Mouse (Mus musculus) MEL (cell line): ENCODE measurements around the gene Ptprj. TPM values are rescaled to one million over a fixed set of nuclear protein-coding genes. Genes with fewer than 3 reads are reported as not detected.

Experiments used
- DNase-seq: peaks from one replicate; pipeline ENCODE4 v3.0.0; 2011; ENCODE audit warnings: low read depth, low spot score
- H3K27ac ChIP-seq: 2 replicates; pipeline ENCODE4 v1.5.1; 2012; ENCODE audit warnings: low read depth, mild to moderate bottlenecking, control low read depth, low read length, moderate library complexity; ENCODE audit not compliant: control insufficient read depth
- H3K27me3 ChIP-seq, 2 experiments: fragments of 150-350 bp in 1 of 2; sonication (generic) in 1 of 2; 2 replicates each; pipeline ENCODE4 v1.6.1; 2012; ENCODE audit warnings: low read length in 2 of 2, mild to moderate bottlenecking in 2 of 2, improper control_type of control experiment in 1 of 2, moderate library complexity in 1 of 2; ENCODE audit not compliant: insufficient read depth in 2 of 2, control insufficient read depth in 1 of 2
- H3K36me3 ChIP-seq, 2 experiments: 2 replicates each; pipeline ENCODE4 v1.6.1; 2012 to 2014; ENCODE audit warnings: low read length in 2 of 2, improper control_type of control experiment in 1 of 2, inconsistent platforms in 1 of 2, mild to moderate bottlenecking in 1 of 2; ENCODE audit not compliant: insufficient read depth in 2 of 2, control insufficient read depth in 1 of 2
- H3K4me1 ChIP-seq, 2 experiments: fragments of 150-350 bp in 1 of 2; sonication (generic) in 1 of 2; 2 replicates each; pipeline ENCODE4 v1.6.1; 2012; ENCODE audit warnings: low read length in 2 of 2, improper control_type of control experiment in 1 of 2, mild to moderate bottlenecking in 1 of 2; ENCODE audit not compliant: insufficient read depth in 2 of 2, control insufficient read depth in 1 of 2
- H3K4me3 ChIP-seq, 2 experiments: fragments of 150-350 bp in 1 of 2; sonication (generic) in 1 of 2; 2 replicates each; pipeline ENCODE4 v1.5.1; 2012; ENCODE audit warnings: low read depth in 2 of 2, low read length in 2 of 2, mild to moderate bottlenecking in 2 of 2, moderate library complexity in 2 of 2, control low read depth in 1 of 2, improper control_type of control experiment in 1 of 2; ENCODE audit not compliant: control insufficient read depth in 1 of 2, insufficient read depth in 1 of 2
- H3K79me2 ChIP-seq: 2 replicates; pipeline ENCODE4 v1.6.1; 2012; ENCODE audit warnings: mild to moderate bottlenecking, low read length, moderate library complexity; ENCODE audit not compliant: control insufficient read depth, poor library complexity, insufficient read depth
- H3K9ac ChIP-seq: 2 replicates; pipeline ENCODE4 v1.6.1; 2012; ENCODE audit warnings: low read depth, mild to moderate bottlenecking, control low read depth, low read length, moderate library complexity; ENCODE audit not compliant: control insufficient read depth, poor library complexity, severe bottlenecking
- H3K9me3 ChIP-seq: fragments of 150-350 bp; sonication (generic); replicated peaks from 2 replicates; pipeline ENCODE4 v1.6.1; 2012; ENCODE audit warnings: mild to moderate bottlenecking, low read length, improper control_type of control experiment, moderate library complexity; ENCODE audit not compliant: insufficient read depth
- BHLHE40 ChIP-seq: IDR thresholded peaks from 2 replicates; pipeline ENCODE4 v1.6.1; 2012; ENCODE audit warnings: low read depth, mild to moderate bottlenecking, inconsistent platforms, low read length, improper control_type of control experiment, borderline replicate concordance
- EP300 ChIP-seq, 2 experiments: IDR thresholded peaks; 2 replicates each; pipeline ENCODE4 v1.6.1; 2011; ENCODE audit warnings: improper control_type of control experiment in 2 of 2, low read length in 2 of 2, low read depth in 1 of 2, mild to moderate bottlenecking in 1 of 2
- HCFC1 ChIP-seq: IDR thresholded peaks from 2 replicates; pipeline ENCODE4 v1.6.1; 2012; ENCODE audit warnings: low read depth, mild to moderate bottlenecking, inconsistent platforms, low read length, improper control_type of control experiment, moderate library complexity
- JUND ChIP-seq: IDR thresholded peaks from 2 replicates; pipeline ENCODE4 v1.6.1; 2011; ENCODE audit warnings: low read depth, mild to moderate bottlenecking, improper control_type of control experiment, low read length
- KAT2A ChIP-seq: conservative IDR thresholded peaks from 2 replicates; pipeline ENCODE4 v1.6.1; 2012; ENCODE audit warnings: low read depth, low read length, improper control_type of control experiment, inconsistent platforms
- MAZ ChIP-seq: IDR thresholded peaks from 2 replicates; pipeline ENCODE4 v1.6.1; 2012; ENCODE audit warnings: low read depth, mild to moderate bottlenecking, inconsistent platforms, low read length, improper control_type of control experiment
- MXI1 ChIP-seq: IDR thresholded peaks from 2 replicates; pipeline ENCODE4 v1.6.1; 2011; ENCODE audit warnings: mild to moderate bottlenecking, low read depth, low read length, improper control_type of control experiment
- MYB ChIP-seq: IDR thresholded peaks from 2 replicates; pipeline ENCODE4 v1.6.1; 2011; ENCODE audit warnings: mild to moderate bottlenecking, low read depth, low read length, improper control_type of control experiment
- NELFE ChIP-seq: IDR thresholded peaks from 2 replicates; pipeline ENCODE4 v1.6.1; 2011; ENCODE audit warnings: low read depth, low read length, improper control_type of control experiment
- POLR2AphosphoS5 ChIP-seq: IDR thresholded peaks from 2 replicates; pipeline ENCODE4 v1.6.1; 2012; ENCODE audit warnings: low read depth, borderline replicate concordance, mild to moderate bottlenecking, inconsistent platforms, low read length, moderate library complexity, mixed read lengths
- RAD21 ChIP-seq: IDR thresholded peaks from 2 replicates; pipeline ENCODE4 v1.6.1; 2011; ENCODE audit warnings: mild to moderate bottlenecking, low read depth, low read length, improper control_type of control experiment
- RCOR1 ChIP-seq: IDR thresholded peaks from 2 replicates; pipeline ENCODE4 v1.6.1; 2012; ENCODE audit warnings: low read depth, mild to moderate bottlenecking, inconsistent platforms, low read length, improper control_type of control experiment
- TCF12 ChIP-seq: IDR thresholded peaks from 2 replicates; pipeline ENCODE4 v1.6.1; 2014; ENCODE audit warnings: low read depth, mild to moderate bottlenecking, inconsistent platforms, low read length, improper control_type of control experiment, moderate library complexity
- ZNF384 ChIP-seq: IDR thresholded peaks from 2 replicates; pipeline ENCODE4 v1.6.1; 2012; ENCODE audit warnings: low read depth, mild to moderate bottlenecking, inconsistent platforms, low read length, improper control_type of control experiment
- polyA plus RNA-seq, 2 experiments: library from polyadenylated mRNA; stranded (reverse) in 1 of 2; unstranded in 1 of 2; fragments of >175 nt in 1 of 2; fragments of >200 nt in 1 of 2; gene quantifications; 2 replicates each; pipeline versions ENCODE4 v1.2.1 to v1.2.4; 2012; ENCODE audit warnings: low replicate concordance in 2 of 2, low read depth in 1 of 2; ENCODE audit not compliant: insufficient read length in 2 of 2, insufficient read depth in 1 of 2, missing spikeins in 1 of 2
- total RNA-seq: library from RNA; depleted of rRNA; stranded (reverse); fragments of 300-350 nt; gene quantifications from 2 replicates; pipeline ENCODE4 v1.2.3, GENCODE M21; 2012

Ptprj gene
- total and polyA plus RNA-seq, 3 experiments = 6.4 to 10.2 TPM; not detected in 1

DNA sequence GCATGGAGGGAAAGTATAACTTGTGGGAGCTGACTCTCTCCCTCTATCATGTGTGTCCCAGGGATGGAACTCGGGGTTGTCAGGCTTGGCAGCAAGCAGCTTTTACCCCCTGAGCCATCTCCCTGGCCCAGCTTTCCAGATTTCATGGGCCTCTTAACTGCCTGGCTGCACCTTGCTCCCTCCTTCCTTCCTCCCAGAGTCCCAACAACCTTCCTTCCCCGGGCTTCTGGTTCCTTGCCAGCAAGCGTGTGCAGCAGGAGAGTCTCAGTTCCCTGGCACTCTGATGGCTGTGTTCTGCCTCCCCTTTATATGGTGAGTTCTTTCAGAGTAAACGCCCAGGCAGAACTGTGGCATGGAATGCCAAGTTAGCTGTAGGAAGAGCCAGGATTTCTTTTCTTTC is 43.9 kb upstream of the Ptprj start:
- H3K27ac ChIP-seq = no peak overlapping the region
- H3K27me3 ChIP-seq = no peaks in the 10 kb centered on the region
- H3K4me3 ChIP-seq = peak overlapping the region in 1 of 2 experiments; percentile 31; a peak in 1 of 4 replicates
- peaks cover 0 to 6% of the 10 kb centered on the region in 2 experiments; a peak in 2 of 4 replicates for H3K36me3 ChIP-seq
- H3K4me1 ChIP-seq = 0 out of 4 replicates have a peak, but pooled peaks cover 0 to 4% of the 10 kb centered on the region in 2 experiments
- TF ChIP-seq EP300 (IDR thresholded peaks at IDR 0.05; ENCODE audit: low read depth in 1 of 2, low read length in 2 of 2) (0 out of 4 replicates have a peak, but pooled peaks of 1 of the 2 experiments have one; percentile 14), JUND (no peak), ZNF384 (no peak), RAD21 (no peak; the same call in 1 of the 2 replicates), KAT2A (no peak), NELFE (no peak), MYB (no peak)
- no peaks in the 10 kb centered on the region for H3K9me3 ChIP-seq
- DNase-seq = peak; percentile 54
- 0 out of 2 replicates have a peak overlapping the region, but pooled peaks have one; percentile 15 for H3K9ac ChIP-seq
- no peaks in the 10 kb centered on the region for H3K79me2 ChIP-seq

DNA sequence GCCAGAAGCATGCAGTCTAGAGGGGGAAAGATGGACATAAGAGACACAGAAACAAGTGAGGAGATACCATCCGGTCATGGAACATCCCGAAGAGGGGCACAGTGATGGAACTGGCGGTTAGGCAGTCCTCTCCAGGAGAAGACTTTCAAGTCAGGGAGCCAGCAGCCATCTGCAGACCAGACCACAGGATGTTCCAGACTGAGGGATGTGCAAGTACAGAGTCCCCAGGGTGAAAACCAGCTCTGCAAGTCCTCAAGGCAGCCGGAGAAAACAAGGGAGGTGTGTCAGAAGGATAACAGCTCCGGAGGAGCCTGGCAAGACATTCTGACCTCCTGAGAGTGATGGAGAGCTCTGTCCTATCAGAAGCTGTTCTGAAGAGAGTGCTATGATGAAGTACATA is 40.4 kb upstream of the Ptprj start:
- Histone ChIP-seq H3K9ac (no peak overlapping the region), H3K27me3 (no peaks in the 10 kb centered on the region), H3K4me1 (0 out of 4 replicates have a peak, but pooled peaks cover 0 to 4% of the 10 kb centered on the region in 2 experiments), H3K27ac (no peak overlapping the region), H3K36me3 (peaks cover 0 to 6% of the 10 kb centered on the region in 2 experiments; a peak in 2 of 4 replicates), H3K79me2 (no peaks in the 10 kb centered on the region), H3K4me3 (no peak overlapping the region), H3K9me3 (no peaks in the 10 kb centered on the region)
- TF ChIP-seq RCOR1 = no peak
- no peak for TF ChIP-seq KAT2A
- TF ChIP-seq NELFE = no peak
- no peak for TF ChIP-seq POLR2AphosphoS5
- no peak for TF ChIP-seq EP300 (IDR thresholded peaks at IDR 0.05; ENCODE audit: low read depth in 1 of 2, low read length in 2 of 2)
- TF ChIP-seq TCF12 = no peak
- no peak for TF ChIP-seq RAD21
- no peak for TF ChIP-seq MXI1
- TF ChIP-seq BHLHE40 = no peak
- no peak for TF ChIP-seq MAZ
- TF ChIP-seq HCFC1 = no peak
- DNase-seq = no peak
